Mouse (Mus musculus) layer of hippocampus, adult 11-12 months (tissue): ENCODE measurements around the gene Slc41a1.

Experiments used
- DNase-seq: peaks from one replicate; pipeline ENCODE4 v3.0.0; 2022; ENCODE audit warnings: low spot score

Slc41a1 gene

DNA sequence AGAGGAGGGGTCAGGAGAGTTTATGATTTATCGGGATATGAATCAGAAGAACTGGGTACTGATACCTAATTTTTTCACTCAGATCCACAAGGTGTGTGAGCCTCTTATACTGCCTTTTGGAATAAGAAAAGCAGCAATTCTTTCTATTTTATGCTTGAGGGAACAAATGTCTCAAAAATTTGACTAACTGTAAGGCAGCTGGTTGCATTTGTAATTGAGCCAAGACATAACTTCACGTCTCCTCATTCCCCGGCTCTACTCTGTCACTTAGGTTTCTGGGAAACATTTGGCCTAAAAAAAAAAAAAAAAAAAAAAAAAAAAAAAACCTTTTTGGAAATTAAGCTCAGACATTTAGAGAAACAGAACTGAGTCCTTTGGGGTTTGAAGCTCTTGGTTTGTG lies 59.3 kb downstream of the Slc41a1 start:
- no peak for DNase-seq

DNA sequence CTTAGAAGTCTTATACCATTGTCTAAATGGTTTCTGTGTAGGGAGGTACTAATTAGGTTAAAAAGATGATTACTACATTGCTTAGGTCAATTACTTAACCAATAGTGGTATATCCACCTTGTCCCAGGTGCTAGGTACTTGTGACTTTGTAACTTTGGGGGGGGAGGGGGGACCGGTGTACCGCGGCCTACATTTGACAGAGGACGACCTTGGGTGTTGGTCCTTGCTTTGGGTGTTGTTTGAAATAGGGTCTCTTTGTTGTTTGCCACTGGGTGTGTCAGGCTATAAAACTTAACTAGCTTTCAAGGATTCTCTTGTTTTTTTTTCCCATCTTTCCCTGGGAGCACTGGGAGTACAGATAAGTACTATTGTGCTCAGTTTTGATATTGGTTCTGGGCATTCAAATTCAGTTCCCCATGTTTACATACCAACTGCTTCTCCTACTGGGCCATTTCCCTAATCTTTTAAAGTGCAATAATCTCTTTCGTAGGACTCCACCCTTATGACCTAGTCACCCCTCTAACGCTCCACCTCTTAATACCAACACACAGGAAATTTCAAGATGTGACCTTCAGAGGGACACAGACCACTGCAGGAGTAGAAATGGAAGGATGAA lies 62.9 kb downstream of the Slc41a1 start:
- no peak for DNase-seq

DNA sequence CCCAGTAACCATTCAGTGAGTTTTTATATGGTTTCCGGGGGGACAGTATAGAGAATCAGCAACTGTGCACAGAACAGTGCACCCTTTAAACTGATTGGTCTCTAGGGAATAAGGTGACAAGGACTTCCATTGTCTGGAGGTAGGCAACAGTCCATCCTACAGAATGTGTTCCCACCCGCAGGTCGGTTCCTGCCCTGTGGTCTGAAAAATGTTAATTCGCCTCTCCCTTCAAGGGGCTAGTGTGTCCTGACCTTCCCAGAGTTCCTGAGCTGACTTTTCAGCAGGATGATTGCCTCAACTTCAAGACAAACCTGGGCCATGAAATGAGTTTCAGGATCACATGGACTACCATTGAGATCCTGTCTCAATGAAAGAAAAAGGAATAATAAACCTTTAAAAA lies 64.1 kb downstream of the Slc41a1 start:
- no peak for DNase-seq
